Mouse (Mus musculus) kidney, adult 2 months (tissue): ENCODE results near the gene Zdhhc23.

Experiments used
- CTCF ChIP-seq: fragments of 200-500 bp; conservative IDR thresholded peaks from 2 replicates; pipeline ENCODE4 v1.5.1; 2011; ENCODE audit warnings: low read depth, mild to moderate bottlenecking, control low read depth, low read length, moderate library complexity, mixed read lengths; ENCODE audit not compliant: insufficient read depth, insufficient read length
- POLR2A ChIP-seq: fragments of 200-500 bp; IDR thresholded peaks from one replicate; pipeline ENCODE4 v1.6.1; 2011; ENCODE audit warnings: low read depth, low read length, control low read depth

GRCm38 (mm10) chr16:44018986-44019548, 39.5 kb upstream of the Zdhhc23 start:
- TF ChIP-seq POLR2A (no peak), CTCF (no peak)
